Mouse (Mus musculus) kidney, embryonic 15.5 days (tissue): ENCODE results near the gene Morc2a. TPM values are rescaled to one million over a fixed set of nuclear protein-coding genes. Genes with fewer than 3 reads are reported as not detected.
"Not testable (repeated sequence)": the region's sequence is repeated elsewhere in the genome, so short reads cannot be mapped to it uniquely, and the experiment has no call there.

Experiments used
- ATAC-seq: fragments of 200-750 bp; cut with Nextera tagmentation; replicated peaks from 2 replicates; pipeline ENCODE4 v1.8.0; 2017; ENCODE audit warnings: moderate TSS enrichment; ENCODE audit not compliant: low FRiP score
- H3K27ac ChIP-seq: fragments of 300-500 bp; sonication (generic); 2 replicates; pipeline ENCODE4 v1.5.1; 2015; ENCODE audit warnings: mild to moderate bottlenecking, inconsistent platforms
- H3K27me3 ChIP-seq: fragments of 300-500 bp; sonication (generic); 2 replicates; pipeline ENCODE4 v1.6.1; 2015; ENCODE audit warnings: inconsistent platforms
- H3K36me3 ChIP-seq: fragments of 300-500 bp; sonication (generic); 2 replicates; pipeline ENCODE4 v1.6.1; 2015; ENCODE audit warnings: inconsistent platforms
- H3K4me1 ChIP-seq: fragments of 300-500 bp; sonication (generic); 2 replicates; pipeline ENCODE4 v1.6.1; 2015; ENCODE audit warnings: inconsistent platforms
- H3K4me2 ChIP-seq: fragments of 300-500 bp; sonication (generic); 2 replicates; pipeline ENCODE4 v1.6.1; 2015; ENCODE audit warnings: moderate library complexity, mild to moderate bottlenecking, inconsistent platforms
- H3K4me3 ChIP-seq: fragments of 300-500 bp; sonication (generic); replicated peaks from 2 replicates; pipeline ENCODE4 v1.5.1; 2015; ENCODE audit warnings: mild to moderate bottlenecking, inconsistent platforms
- H3K9ac ChIP-seq: fragments of 300-500 bp; sonication (generic); 2 replicates; pipeline ENCODE4 v1.6.1; 2015; ENCODE audit warnings: mild to moderate bottlenecking, inconsistent platforms
- H3K9me3 ChIP-seq: fragments of 300-500 bp; sonication (generic); replicated peaks from 2 replicates; pipeline ENCODE4 v1.6.1; 2016; ENCODE audit warnings: inconsistent platforms
- WGBS: fragments of 180-500 bp; shearing (Covaris S2); methylation state at CpG from one replicate; pipeline ENCODE4 v1.1.7; 2015; ENCODE audit warnings: mixed read lengths; 5-methylcytosine and 5-hydroxymethylcytosine counted together
- polyA plus RNA-seq: library from polyadenylated mRNA; unstranded; fragments of >200 nt; fragmentation: Nextera tagmentation; extraction: Ambion mirVana; gene quantifications from 2 replicates; pipeline ENCODE4 v1.2.1, GENCODE M21; 2015

The Morc2a gene
- 28.2 and 30.2 TPM in 2 replicates for polyA plus RNA-seq

DNA sequence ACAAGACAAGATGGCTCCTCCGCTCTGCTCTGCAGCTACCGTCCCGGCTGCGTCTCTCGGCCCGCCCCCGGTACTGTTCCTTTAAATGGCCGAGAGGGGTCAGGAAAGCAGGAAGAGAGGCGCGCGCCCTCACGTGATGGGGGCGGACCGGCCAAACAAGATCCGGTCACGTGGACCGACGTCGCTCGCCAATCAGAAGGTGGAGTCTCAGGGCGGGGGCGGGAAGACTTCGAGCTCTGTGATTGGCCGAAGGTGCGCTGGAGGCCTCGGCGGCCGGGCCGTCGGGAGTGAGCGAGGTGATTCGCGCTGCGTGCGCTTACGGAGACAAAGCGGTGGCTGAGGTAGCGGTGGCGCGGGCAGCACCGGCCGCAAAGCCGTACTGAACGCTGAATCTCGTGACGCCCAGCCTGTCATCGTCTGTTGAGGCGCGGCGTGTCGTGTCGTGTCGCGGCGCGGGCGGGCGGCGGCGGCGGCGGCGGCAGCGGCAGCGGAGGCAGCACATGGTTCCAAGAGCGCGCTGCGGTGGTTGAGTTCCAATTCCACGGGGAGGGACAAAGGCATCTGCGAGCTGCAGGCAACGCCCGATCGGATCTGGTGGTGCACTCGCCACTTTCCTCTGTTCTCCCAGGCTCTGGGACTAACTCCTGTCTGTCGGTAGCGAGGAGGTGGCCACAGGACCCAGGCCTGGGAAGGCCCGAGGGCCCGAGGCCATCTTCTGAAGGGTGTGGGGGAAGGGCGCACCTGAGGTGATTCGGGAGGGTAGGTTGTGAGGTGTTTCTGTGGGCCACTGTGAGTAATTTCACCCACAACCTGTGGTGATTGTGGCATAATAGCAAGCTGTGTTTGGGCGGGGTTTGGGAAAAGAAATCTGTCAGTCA, at the start of gene Morc2a:
TSS of gene Morc2a (plus strand) at position 228 of the 878 bp plus-strand sequence.
- H3K4me3 ChIP-seq: peak within 1 kb of the TSS; percentile 96
- peak within 1 kb of the TSS; percentile 86 for H3K4me2 ChIP-seq
- peaks cover 51% of the 10 kb centered on the region for H3K36me3 ChIP-seq
- 1% methylated on average over 81 of the region's 81 CpGs for WGBS
- peak within 1 kb of the TSS; percentile 96 for H3K9ac ChIP-seq
- ATAC-seq: peak; percentile 98
- H3K4me1 ChIP-seq: peaks cover 17% of the 10 kb centered on the region
- H3K27ac ChIP-seq: peak within 1 kb of the TSS; percentile 94
- peaks cover 18% of the 10 kb centered on the region for H3K9me3 ChIP-seq
- H3K27me3 ChIP-seq: no peaks in the 10 kb centered on the region

DNA sequence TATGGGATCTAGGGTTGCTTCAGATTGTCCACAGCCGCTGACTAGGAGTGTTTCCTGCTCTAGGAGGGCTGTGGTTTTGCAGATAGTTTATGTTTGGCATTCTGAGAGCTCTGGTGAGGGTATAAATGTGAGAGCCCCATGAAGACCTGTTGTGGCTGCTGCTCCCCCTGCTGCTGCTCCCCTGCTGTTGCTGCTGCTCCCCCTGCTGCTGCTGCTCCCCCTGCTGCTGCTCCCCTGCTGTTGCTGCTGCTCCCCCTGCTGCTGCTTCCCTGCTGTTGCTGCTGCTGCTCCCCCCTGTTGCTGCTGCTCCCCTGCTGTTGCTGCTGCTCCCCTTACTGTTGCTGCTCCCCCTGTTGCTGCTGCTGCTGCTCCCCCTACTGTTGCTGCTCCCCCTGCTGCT, 47.0 kb upstream of the Morc2a start:
- H3K27me3 ChIP-seq, H3K36me3 ChIP-seq, H3K27ac ChIP-seq, ATAC-seq, H3K4me3 ChIP-seq, H3K9ac ChIP-seq, H3K9me3 ChIP-seq, H3K4me1 ChIP-seq, H3K4me2 ChIP-seq: not testable (repeated sequence)
- WGBS: 79% methylated on average over 1 of the region's 1 CpGs

DNA sequence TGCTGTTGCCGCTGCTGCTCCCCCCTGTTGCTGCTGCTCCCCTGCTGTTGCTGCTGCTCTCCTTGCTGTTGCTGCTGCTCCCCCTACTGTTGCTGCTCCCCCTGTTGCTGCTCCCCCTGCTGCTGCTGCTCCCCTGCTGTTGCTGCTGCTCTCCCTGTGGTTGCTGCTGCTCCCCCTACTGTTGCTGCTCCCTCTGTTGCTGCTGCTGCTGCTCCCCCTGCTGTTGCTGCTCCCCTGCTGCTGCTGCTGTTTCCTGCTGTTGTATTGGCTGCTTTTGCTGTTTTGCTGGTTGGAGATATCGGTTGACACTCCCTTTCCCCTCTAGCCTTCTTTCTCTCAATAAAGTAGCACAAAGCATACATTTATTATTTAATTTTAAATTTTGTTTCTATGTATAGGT, 46.3 kb upstream of the Morc2a start:
- not testable (repeated sequence) for H3K27ac ChIP-seq, ATAC-seq, H3K4me3 ChIP-seq, H3K4me2 ChIP-seq, H3K4me1 ChIP-seq, H3K9me3 ChIP-seq, H3K27me3 ChIP-seq, H3K36me3 ChIP-seq, H3K9ac ChIP-seq
- WGBS: 62% methylated on average over 2 of the region's 2 CpGs

DNA sequence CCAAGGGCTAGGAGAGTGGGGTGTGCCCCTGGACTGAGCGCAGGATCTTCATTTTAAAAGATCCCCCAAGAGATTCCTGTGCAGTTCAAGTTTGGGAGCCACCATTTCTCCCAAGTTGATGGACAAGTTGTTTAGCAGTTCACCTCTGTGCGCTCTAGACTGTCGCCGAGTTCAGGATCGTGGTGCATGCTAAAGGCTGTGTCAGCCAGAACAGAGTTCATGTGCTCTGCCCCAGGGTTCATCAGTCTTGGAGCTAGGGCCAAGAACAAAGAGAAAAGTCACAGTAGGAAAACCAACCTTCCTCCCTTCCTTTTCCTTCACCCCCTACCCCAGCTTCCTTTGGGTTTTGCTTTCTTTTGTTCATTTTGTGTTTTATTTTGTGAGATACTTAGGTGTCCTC, 42.5 kb upstream of the Morc2a start:
- no peak for ATAC-seq
- Histone ChIP-seq H3K4me3 (no peak overlapping the region), H3K27me3 (no peaks in the 10 kb centered on the region), H3K4me1 (no peaks in the 10 kb centered on the region), H3K9me3 (no peaks in the 10 kb centered on the region), H3K9ac (no peak overlapping the region), H3K36me3 (no peaks in the 10 kb centered on the region), H3K4me2 (no peak overlapping the region), H3K27ac (no peak overlapping the region)
- 78% methylated on average over 5 of the region's 5 CpGs for WGBS

DNA sequence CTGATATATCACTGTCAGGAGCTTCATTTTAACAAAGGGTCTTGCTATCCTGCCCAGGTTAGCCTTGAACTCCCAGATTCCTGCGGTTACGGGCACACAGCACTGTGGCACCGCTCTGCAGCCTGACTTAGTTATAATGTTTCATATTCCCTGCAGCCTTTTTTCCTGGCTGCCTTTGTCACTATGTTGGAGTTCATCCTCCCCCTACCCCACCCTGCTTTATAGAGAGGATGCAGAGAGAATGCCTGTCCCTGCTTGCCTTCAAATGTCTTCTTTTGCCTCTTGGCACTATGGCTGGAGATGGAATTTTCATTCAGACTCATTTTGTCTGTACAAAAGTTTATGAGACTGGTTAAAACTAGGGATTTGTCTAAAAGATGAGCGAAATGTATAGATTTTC, 33.4 kb upstream of the Morc2a start:
- Histone ChIP-seq H3K4me2 (no peak overlapping the region), H3K9ac (no peak overlapping the region), H3K4me3 (no peak overlapping the region), H3K4me1 (no peaks in the 10 kb centered on the region), H3K36me3 (no peaks in the 10 kb centered on the region), H3K27ac (no peak overlapping the region), H3K27me3 (no peaks in the 10 kb centered on the region), H3K9me3 (no peaks in the 10 kb centered on the region)
- 84% methylated on average over 4 of the region's 4 CpGs for WGBS
- ATAC-seq: no peak

DNA sequence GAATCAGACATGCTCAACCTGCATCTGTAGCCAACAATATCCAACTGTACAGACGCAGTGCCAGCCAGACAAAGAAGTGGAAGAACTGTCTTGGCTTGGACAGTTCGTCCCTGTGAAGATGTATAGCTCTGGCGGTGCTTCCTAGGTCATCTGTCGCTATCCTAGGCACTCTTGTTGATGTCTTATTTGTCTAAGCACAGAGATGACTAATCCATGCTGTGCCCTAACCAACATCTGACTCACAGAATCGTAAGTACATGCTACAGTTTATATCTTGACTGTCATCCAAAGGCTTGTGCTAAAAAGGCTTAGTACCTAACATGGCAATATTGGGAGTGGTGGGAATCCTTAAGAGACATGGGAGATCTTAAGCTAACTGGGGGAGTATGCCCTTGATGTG, 26.2 kb upstream of the Morc2a start:
- Histone ChIP-seq H3K4me2 (no peak overlapping the region), H3K4me1 (no peaks in the 10 kb centered on the region), H3K36me3 (no peaks in the 10 kb centered on the region), H3K9me3 (0 out of 2 replicates have a peak, but pooled peaks cover 7% of the 10 kb centered on the region), H3K4me3 (no peak overlapping the region), H3K27ac (no peak overlapping the region), H3K9ac (no peak overlapping the region), H3K27me3 (no peaks in the 10 kb centered on the region)
- WGBS: 79% methylated on average over 5 of the region's 5 CpGs
- ATAC-seq: no peak

DNA sequence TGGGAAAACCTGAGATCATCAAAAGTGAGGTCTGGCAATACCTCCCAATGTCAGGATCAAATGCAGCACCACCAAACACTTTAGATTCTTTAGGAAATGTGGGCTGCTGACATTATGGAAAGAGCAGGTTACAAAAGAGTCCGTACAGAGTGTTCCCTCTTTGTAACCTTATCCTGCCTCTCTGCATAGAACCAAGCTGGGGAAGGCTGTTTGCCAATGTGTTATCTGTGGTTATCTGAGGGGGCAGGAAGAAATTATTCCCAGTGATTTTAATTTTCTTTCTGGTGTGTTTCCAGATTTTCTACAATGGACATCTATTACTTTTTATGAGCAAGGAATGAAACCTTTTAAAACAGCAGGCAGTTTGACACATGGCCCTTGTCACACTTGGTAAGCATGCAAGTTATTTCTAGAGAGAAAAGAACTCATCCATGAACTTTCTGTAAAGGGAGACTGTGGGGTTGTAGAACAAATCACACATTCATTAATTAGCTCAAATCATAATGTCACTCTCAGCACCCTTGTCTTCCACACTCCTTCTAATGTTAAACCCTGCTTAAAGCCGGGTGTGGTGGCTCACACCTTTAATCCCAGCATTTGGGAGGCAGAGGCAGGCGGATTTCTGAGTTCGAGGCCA, 24.5 kb upstream of the Morc2a start:
- H3K9me3 ChIP-seq: 0 out of 2 replicates have a peak, but pooled peaks cover 9% of the 10 kb centered on the region
- ATAC-seq: peak; percentile 56; the same call in 1 of the 2 replicates
- 0 out of 2 replicates have a peak overlapping the region, but pooled peaks have one; percentile 30 for H3K27ac ChIP-seq
- H3K27me3 ChIP-seq: peaks cover 14% of the 10 kb centered on the region
- no peak overlapping the region for H3K9ac ChIP-seq
- H3K4me3 ChIP-seq: no peak overlapping the region
- no peaks in the 10 kb centered on the region for H3K36me3 ChIP-seq
- WGBS: 59% methylated on average over 4 of the region's 4 CpGs
- peaks cover 10% of the 10 kb centered on the region for H3K4me1 ChIP-seq
- no peak overlapping the region for H3K4me2 ChIP-seq

DNA sequence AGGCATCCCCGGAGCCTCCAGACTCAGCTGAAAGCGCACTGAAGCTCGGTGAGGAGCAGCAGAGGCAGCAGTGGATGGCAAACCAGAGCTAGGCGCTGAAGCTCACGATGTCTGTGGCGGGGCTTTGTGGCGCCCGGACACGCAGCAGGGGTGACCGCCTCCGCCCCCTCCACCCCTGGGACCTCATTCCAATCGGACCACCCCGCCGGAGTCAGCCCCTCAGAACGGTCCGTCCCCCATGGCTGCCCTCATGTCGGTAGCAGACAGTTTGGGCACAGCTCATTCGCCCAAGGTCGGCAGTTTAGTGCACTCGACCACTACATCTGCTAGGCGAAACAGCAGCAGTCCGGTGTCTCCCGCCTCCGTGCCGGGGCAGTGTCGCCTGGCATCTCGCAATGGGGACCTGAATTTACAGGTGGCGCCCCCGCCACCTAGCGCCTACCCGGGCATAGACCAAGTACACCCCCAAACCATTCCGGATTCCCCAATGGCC, 19.9 kb upstream of the Morc2a start:
- Histone ChIP-seq H3K27me3 (peaks cover 14% of the 10 kb centered on the region), H3K4me1 (peaks cover 11% of the 10 kb centered on the region), H3K27ac (no peak overlapping the region), H3K9ac (peak overlapping the region; percentile 41), H3K9me3 (0 out of 2 replicates have a peak, but pooled peaks cover 9% of the 10 kb centered on the region), H3K4me2 (peak overlapping the region; percentile 96), H3K4me3 (peak overlapping the region; percentile 49), H3K36me3 (no peaks in the 10 kb centered on the region)
- 2% methylated on average over 32 of the region's 32 CpGs for WGBS
- peak; percentile 46 for ATAC-seq

DNA sequence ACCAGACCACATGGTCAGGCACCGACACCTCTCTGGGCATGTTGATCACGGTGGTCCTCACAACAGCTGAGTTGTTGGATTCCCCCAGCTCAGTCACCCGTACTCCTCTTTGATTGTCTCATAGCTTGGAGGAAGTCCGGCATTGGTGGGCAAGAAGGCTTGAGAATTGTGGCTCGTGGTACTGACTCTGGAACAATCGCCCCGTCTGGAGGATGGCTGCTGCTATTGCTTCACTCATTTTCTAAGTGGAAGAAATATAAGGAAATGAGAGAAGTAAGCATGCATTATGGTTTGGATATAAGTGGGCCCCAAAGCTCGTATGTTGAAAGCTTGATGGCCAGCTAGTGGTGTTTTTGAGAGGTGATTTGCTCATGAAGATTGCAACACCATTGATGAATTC, 15.7 kb upstream of the Morc2a start:
- 80% methylated on average over 8 of the region's 8 CpGs for WGBS
- not testable (repeated sequence) for H3K4me2 ChIP-seq, H3K9ac ChIP-seq, H3K36me3 ChIP-seq, H3K4me3 ChIP-seq, H3K9me3 ChIP-seq, H3K27ac ChIP-seq, ATAC-seq
- Histone ChIP-seq H3K27me3 (peaks cover 11% of the 10 kb centered on the region), H3K4me1 (peaks cover 11% of the 10 kb centered on the region)

DNA sequence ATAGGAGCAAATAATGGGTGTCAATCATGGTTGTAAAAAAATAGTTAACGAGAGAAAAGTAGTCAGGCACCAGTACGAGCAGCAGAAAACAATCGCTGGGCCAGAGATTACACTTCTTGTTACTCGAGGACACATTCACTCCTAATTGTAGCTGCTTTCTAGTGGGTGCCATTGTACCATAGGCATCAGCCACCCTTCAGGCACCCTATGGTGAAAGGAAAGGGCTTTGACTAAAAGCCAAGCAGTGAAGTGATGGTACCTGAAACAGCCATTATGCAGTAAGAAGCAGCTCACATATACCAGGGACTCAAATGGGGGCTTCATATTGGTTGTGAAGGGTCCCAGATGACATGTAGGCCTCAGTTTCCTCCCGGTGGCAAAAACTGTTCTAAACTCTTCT, 1.3 kb upstream of the Morc2a start:
- Histone ChIP-seq H3K9me3 (peaks cover 24% of the 10 kb centered on the region), H3K9ac (peak overlapping the region; percentile 96), H3K4me1 (peaks cover 17% of the 10 kb centered on the region), H3K27me3 (no peaks in the 10 kb centered on the region), H3K36me3 (peaks cover 57% of the 10 kb centered on the region), H3K4me3 (peak overlapping the region; percentile 96), H3K4me2 (peak overlapping the region; percentile 86), H3K27ac (no peak overlapping the region)
- 86% methylated on average over 5 of the region's 5 CpGs for WGBS
- ATAC-seq: no peak

DNA sequence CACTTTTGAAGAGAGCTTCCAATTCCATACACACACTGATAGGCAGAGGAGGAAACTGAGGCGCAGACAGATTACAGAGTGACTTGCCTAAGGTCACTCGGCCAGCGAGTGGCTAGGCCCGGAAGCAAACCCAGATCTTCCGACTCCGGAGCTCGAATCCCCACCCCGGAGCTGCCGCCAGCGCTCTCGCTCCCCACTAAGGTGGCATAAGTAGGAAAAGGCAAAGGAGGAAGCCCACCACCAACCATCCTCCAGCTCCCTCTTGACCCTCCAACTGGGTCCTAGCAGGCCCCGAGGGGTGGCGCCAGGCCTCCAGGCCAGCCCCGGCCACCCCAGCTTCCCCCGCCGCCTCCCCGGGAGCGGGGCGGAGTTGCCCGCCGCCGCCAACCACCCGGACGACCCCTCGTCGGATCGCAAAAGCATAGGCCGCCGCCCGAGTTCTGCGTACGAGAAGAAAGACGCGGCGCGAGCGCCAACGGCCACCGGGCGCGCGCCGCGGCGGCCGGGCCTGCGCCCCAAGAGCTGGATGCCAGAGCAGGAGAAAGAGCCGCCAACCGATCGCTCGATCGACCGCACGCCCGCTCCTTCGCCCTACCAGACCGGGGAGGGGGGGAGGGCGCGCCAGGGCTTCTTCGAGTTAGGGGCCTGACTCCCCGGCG, 557 bp upstream of the Morc2a start:
- peak overlapping the region; percentile 86 for H3K4me2 ChIP-seq
- 1% methylated on average over 53 of the region's 62 CpGs for WGBS

DNA sequence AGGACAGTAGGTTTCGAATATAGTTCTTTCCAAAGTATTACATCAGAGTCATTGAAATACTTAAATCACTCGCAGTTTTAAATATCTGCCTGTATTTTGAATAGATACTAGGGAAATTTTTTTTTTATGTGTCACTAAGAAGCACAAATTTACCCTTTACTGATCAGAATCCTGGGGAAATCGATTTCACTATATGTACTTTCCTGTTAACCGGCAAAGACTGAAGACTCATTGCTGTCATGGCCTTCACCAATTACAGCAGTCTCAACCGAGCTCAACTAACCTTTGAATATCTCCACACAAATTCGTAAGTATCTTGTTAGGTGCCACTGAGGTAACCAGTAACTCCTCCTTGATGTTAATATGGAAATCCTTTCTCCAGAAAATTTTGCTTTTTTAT, 1.1 kb downstream of the Morc2a start:
- Histone ChIP-seq H3K27ac (no peak overlapping the region), H3K4me3 (peak overlapping the region; percentile 96), H3K4me2 (peak overlapping the region; percentile 86), H3K27me3 (no peaks in the 10 kb centered on the region), H3K9me3 (peaks cover 12% of the 10 kb centered on the region), H3K4me1 (peaks cover 17% of the 10 kb centered on the region), H3K36me3 (peaks cover 47% of the 10 kb centered on the region), H3K9ac (no peak overlapping the region)
- WGBS: 95% methylated on average over 6 of the region's 6 CpGs
- ATAC-seq: no peak

More for the DNA sequence above, 557 bp upstream of the Morc2a start:
- H3K4me1 ChIP-seq: peaks cover 17% of the 10 kb centered on the region
- ATAC-seq: peak; percentile 67
- H3K36me3 ChIP-seq: peaks cover 52% of the 10 kb centered on the region
- no peaks in the 10 kb centered on the region for H3K27me3 ChIP-seq
- H3K4me3 ChIP-seq: peak overlapping the region; percentile 96
- peak overlapping the region; percentile 94 for H3K27ac ChIP-seq
- H3K9me3 ChIP-seq: peaks cover 18% of the 10 kb centered on the region
- H3K9ac ChIP-seq: peak overlapping the region; percentile 96
